Mouse (Mus musculus): Measurements from ENCODE around the gene Lpp.

Gene Lpp

DNA sequence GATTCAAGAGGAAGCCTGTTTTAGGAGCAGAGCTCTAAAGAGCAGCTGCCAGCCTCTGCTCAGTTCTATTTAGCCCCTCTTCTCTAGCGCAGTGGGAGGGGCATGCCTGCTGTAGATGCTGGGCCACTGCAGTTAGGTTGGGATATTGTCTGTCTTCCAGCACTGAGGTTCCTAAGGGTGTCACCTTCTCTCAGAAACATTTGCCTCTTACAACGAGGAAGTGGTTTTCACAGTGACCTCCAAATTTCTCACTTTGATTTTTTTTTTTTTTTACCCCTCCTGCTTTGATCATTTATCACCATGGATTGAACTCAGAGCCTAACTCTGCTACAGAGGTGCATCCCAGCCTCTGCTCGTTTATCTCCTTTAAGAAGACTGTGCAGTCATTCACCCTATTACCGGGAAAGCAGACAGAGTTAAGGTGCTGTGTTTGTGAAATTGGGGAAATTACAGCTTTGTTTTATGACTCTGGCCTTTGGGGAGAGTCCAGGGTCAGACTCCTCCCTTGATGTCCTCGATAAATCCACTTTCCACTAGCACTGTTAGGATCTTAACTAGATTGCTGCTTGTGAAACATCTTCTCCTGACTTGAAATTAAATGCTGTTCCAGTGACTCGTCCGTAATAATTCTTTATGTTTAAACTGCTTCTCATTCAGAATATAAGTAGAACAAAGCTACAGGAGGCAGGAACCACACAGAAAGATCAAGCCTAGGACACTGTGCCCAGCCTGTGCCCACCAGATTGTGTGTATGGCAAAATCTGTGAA is 111.7 kb downstream of the Lpp start:
- no peak for DNase-seq

DNA sequence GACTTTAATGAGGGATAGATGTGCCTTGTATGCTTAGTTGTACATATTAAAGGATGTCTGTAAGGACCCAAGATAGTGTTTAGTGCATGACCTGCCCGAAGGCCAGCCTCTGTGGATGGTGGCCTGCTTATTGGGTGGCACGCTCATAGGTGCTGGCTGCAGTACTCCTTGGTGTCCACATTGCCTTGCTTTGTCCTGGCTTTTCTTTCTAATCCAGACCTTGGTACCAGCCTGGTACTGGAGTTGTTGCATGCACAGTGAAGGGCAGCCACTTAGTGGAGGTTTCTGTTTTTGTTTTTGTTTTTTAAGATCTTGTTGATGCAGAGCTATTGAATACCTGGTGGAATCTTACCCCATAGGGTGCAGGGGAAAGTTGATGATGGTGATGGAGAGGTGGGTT is 112.9 kb downstream of the Lpp start:
- no peak for DNase-seq

DNA sequence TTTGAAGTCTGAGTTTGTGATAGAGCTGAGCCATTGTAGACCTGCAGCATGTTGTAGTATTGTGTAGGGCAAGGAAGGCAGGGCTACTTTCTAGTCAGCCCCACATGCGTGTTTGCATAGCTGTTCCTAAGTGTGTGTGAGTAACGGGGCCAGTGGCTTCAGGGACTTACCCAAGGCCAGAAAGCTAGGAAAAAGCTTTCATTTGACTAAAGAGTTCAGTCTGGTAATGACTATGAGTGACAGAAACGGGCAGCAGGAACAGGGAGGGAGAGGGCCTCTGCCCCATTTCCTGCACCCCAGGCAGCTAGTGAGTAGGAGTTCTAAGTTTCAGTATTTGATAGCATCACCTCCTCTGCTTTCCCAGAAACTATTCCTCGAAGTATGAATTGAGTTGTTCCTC is 113.4 kb downstream of the Lpp start:
- no peak for DNase-seq

DNA sequence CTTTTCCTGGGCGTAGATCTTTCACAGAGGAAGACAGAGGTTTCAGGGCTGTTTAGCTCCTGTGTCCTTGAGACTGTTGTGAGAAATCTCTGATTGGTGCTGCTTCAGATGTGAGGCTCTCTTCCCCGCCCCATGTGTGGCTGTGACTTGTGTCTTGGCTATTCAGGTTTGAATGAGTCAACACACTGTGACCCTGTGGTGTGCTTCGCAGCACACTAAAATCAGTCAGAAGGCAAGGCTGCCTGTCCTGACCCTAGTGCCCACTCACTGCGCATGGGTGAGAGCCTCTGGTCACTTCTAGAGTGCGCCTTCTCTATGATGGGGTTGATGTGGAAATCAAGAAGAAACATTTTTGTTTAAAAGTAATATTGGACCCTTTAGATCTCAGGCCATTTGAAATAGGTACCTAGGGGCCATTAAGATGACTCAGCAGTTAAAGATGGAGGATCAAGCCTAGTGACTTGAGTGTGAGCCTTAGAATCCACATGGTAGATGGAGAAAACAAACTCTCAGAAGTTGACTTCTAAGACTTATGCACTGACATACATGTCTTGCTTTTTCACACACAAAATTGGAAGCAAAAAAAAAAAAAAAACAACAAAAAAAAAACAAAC is 114.7 kb downstream of the Lpp start:
- no peak for DNase-seq

DNA sequence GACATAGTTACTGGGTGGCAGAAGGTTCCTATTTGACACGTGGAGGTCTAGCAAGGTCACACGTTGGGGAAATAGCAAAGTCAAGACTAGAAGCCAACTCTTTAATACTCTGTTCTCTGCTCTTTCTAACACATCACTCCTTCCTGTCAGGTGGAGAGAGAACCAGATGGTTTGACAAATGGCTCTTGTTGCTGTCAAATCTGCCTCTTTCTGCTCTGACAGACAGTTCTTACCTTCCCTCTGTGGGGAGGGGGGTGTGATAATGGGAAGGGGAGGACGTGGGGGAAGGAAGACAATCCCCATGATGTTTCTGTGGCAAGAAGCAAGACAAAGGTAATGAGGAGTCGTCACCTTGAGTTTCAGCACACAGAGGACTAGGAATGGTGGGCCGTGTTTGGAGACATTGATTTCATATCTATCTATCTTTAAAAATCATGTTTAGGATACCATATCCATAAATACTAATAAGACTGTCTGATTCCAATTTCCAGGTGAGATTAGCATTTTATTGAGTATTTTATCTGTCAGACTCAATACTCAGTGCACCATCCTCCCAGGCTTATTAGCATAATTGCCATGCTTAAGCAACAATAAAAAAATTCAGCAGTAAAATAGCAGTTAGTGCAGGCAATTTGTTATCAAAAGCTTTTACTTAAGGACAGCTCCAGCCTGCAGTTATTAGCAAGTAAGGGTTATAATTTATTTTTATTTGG is 115.9 kb downstream of the Lpp start:
- no peak for DNase-seq

DNA sequence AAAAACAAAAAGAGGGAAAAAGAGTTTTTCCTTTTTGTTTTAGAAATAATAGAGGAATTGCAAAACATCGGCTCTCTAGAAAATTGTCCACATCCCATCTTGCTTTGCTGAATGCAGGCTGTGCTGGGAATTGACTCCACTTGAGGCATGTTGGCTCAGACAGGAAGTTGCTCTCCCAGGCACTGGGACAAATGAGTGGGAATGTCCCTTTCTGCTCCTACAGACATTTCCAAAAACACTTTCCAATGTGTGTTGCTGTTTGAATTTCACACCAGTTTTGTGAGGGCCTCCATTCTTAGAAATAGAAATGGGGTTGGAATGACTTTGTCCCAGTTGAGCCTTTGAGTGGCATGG is 116.5 kb downstream of the Lpp start:
- no peak for DNase-seq

DNA sequence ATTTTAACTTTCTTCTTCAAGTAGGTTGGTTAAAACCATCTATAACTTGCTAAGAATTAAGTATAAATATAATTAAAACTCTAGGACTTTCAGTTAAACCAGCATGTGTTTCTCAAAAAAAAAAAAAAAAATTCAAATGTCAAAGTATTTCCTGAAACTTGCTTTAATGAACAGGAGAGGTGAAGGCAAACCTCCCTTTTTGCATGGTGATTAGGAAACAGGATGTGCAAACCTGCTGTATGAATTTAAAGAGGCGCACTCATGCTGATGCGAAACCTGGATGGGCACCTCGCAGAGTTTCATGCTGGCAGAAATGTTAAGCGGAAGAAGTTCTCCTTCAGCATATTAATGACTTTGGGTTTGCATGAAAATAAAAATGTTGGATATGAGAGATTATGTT is 119.9 kb downstream of the Lpp start:
- no peak for DNase-seq

DNA sequence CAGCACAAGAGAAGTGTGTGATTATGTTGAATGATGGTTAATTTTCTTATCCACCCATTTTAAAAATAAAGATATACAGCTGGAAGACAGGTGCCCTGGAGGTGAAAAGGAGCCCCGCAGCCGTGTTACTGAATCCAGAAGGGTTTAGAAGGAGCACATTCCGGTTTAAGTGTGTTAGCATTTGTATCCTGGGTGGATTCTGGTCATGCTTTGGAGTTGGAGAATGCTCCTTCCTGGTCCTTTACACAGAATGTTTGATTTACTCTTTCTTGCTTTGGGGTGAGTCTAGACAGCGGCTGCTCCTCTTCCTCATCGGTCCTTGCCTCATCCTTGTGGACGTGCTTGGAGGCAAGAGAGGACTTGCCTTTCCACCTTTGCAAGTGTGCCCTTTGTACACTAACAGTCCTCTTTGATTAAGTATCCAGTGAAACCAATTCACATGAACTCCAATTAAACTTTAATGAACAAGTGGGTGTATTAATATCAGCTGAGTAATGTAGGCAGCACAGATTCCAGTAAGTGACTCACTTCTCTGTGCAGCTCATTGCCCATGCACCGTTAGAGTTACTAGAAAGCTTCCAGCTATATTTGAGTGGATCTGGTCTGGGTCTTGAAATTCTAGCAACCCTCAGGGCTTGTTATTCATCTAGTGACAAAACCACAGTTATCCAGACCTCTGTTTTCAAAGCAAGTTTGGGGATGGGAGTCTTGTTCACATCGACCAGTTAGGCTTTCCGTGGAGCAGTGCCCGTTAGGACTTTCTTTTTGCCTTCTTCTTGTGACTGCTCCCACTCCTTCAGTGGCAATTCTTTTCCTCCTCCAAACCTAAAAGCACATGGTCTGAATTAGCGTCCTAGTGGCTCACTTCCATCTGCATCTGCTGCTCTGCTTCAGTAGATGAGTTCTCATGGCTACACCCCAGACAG is 121.8 kb downstream of the Lpp start:
- DNase-seq, result no peak

DNA sequence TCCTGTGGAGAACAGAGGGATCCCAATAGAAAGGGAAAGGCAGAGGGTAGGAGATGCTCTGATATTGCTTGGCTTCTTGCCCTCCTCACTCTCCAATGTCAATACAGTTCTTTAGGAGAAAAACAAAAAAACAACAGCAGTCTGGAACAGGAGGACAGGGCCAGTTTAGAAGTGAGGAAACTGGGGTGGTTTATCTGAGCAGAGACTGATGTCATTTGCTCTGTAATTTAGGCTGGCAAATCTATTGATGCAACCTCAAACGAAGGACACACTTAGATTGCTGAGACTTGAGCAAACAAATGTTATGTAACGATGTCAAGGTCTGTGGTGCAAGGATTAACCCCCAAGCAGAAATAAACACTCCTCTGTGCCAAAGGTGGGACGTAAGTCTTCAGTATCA is 123.7 kb downstream of the Lpp start:
- DNase-seq, result peak in 1 of 2 experiments; percentile 26

DNA sequence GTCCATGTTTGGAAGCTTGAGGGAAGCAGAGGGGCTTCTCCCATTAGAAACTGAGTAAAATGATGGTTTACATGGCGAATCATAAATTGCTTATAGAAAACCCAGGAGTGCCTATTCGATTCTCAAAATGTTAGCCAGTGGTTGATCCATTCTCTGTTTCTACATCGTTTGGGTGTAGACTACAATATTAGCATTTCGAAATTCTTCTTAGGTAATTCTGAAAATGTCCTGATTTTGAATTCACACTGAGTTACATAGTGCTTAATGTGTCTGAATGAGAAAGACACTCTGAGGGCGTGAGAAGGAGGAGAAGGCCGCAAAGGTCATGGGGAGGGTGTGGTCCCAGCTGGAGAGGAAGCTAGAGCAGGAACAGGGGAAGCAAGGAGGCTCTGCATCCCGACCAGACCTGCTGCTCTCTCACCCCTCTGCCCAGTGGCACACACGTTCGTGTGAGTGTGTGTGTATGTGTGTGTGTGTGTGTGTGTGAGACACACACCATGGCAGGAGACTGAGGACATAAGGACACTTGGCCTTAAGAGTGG is 124.3 kb downstream of the Lpp start:
- DNase-seq, result no peak

DNA sequence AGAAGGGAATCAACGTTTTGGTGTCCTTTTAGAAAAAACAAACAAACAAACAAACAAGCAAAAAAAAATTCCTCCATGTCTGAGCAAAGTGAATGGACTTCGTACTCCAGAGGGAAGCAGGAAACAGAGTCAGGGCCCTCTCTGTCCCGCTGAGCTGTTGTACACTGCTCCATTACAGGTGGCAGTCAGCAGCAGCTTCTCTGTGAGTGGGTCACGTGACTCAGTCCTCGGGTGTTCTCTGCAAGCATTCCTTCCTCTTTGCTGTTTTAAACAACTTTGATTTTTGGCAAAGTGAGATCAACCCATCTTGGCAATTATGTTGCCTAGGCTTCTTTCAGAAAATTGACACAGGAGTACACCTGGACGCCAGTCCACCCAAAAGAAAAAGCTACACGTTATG is 125.5 kb downstream of the Lpp start:
- no peak for DNase-seq

DNA sequence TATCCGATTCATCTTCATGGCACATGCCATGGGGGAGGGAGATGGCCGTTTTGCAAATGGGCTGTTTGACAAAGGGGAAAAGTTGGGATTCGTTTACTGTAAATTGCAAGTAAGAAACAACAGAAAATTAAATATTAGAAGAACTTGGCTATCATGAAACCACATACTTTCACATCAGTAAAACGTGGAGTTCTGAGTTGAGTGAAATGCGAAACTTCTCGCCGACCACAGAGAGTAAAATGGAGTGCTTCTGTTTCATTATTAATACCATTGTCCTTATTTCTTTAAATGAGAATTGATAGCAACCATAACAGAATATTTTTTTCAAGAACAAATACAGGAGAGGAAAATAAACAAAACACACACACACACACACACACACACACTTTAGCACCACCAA is 133.9 kb downstream of the Lpp start:
- no peak for DNase-seq

DNA sequence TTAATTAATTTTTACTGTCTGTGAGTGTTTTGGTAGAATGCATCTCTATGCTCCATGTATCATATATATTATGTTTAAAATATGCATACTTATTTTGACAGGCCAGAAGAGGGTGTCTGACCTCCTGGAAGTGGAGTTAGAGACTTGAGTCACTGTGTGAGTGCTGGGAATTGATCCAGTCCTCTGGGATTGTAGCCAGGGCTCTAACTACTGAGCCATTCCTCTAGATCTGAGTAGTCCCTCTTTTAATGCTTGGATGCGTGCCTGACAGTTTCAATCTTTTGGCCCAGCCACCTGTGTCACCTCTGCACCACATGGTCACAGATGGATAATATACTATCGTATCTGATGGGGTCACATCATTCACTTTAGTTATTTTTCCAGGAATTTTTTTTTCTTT is 138.4 kb downstream of the Lpp start:
- DNase-seq, result no peak

DNA sequence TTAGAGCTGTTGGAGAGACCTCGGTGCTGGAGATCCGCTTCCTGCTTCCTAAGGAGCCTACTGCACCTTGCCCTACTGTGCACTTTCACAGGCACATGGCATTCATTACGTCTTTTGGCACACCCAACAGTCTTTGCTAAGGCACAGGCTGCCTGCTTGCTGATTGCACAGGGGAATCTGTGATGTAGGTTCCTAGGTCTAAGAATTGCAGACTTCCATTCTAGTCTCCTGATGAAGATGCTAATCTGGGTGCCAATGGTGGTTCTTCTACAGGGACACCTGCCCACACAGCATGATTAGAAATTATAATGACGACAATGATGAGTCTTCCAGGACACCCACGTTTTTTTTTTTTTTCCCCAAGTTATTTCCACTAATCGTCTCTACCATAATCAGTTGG is 141.9 kb downstream of the Lpp start:
- DNase-seq, result no peak

DNA sequence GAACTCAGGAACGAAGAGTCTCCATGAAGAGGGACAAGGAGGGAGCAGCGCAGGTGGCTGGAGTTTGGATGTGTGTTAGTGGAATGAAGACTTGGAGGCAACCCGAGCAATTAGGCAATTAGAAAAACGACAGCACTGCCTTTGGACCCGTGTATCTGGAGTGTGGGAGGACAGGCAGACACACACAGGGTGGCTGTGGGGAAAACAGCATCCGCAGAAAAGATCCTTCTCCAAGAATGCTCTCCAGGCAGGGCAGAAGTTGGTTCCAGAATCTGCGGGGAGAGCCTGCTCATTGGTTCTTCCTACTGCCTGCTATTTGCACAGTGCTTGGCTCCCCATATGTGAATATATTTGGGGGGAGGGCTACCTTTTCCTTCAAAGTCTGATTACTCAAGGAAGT is 143.0 kb downstream of the Lpp start:
- DNase-seq, result no peak

DNA sequence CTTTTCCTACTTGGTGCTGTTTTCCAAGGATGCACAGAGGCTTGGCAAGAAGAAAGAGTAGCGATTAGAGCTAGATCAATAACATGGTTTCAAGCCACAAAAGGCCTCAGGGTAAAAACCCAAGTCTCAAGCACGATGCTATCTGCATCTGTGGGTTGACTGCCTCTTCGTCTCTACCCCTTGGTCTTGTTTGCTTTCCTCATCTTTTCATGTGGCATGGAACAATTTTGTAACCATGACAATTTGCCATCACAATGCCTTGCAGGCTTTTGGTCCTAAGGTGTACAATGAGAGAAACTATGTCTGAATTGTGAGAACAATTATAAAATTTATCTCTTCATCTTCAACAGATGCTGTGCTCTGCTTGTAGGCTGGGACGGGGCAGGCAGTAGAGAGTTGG is 145.7 kb downstream of the Lpp start:
- DNase-seq, result no peak

DNA sequence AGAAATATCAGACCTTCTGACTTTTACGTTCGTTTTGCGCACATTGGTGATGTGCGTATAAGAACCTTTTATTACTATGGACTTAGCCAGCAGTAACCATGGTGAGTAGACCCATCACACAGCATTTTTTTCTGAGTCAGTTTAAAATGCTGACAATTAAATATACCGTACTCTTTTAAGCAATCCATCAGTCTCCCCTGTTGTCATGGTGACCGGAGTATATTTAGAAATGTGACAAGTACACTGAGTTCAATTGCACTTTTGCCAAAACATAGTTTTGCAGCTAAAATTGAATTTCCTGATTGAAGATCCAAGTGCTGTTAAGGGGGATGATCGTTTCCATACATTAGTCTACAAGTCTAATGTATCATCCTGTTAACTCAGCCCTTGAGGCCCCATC is 149.6 kb downstream of the Lpp start:
- DNase-seq, result no peak

DNA sequence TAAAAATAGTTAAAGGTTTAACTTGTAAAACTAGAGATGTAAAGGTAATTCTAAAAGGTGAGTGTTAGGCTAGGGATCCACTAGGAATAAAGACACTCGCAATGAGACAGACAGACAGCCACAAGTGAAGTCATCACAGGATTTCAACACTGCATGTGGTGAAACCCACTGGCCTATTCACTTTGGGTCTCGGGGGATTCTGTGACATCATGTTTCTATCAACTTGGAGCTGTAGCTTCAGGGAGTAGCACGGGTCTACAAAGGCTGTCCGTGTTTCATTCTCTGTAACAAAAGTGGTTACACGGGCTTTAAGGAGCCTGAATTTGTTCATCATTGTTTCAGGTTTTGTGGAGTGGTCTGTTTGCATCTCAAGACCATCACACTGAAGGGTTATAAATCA is 152.1 kb downstream of the Lpp start:
- no peak for DNase-seq

DNA sequence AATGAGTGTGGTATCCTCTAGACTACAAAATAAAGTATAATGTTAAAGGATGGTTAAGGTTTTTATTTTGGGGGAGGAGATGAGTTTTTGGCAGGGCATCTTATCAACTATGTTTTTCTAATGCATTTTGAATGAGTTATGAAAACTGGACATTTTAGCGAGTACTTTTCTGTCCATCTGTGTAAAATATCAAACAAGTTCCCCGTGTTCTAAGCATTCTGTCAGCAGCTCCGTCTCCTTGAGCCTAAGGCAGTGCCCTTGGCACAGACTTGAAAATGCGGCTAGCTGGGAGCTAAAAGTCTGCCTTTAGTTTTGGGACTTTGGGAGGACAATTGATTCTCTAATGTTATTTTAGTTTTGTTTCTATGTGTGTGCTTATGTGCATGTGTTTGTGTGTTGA is 165.2 kb downstream of the Lpp start:
- DNase-seq, result no peak

DNA sequence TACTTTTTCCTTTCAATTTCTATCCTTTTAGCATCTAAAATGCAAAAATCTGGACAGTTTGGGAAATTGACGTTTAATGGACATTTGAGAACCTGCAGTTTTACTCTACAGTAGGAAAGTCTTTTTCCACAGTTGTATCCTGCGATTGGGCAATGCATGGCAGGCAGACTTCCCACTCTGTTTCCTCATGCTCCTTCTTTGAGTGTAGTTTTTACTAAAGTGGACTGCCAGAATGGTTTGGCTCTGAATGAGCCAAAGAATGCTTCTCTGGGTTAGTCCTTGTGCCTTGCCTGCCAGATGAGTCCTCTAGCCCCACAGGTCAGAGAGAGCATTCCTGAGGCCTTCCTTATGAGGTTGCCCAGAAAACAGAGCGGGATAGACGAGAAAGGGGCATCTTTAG is 166.5 kb downstream of the Lpp start:
- no peak for DNase-seq

DNA sequence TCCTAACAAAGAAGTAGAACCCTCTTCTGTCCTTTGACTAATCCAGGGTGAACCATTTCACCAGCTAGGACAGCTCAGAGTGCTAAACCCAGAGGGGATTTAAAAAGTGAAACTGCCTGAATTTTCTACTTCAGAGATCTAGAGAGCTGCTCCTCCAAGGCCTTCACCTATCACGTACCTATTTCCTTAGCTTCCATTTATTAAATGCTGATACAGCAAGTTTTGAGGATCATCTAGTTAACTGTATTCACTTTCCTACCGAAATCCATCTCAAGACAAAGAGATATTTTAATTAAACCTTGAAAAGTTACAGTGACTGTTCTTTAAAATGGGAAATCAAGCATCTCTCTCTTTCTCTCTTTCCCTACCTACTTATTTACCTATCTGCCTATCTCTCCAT is 167.7 kb downstream of the Lpp start:
- no peak for DNase-seq

DNA sequence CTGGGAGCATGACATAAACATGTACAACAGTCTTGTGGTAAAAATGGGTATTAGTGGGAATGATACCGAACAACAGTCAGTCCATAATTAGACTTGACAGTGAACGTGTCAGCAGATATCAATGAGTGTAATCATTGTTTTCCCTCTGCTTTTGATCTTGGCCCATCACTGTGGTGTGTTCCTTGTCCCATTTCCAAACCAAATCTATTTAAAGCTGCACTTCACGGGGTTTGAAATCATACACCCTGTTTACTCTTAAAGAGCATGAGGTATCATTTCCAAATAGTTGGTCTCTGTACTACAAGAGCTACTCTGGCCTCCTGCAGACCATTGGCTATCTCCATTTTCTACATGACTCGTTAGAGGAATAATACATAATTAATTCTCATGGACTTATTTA is 168.3 kb downstream of the Lpp start:
- DNase-seq, result no peak

DNA sequence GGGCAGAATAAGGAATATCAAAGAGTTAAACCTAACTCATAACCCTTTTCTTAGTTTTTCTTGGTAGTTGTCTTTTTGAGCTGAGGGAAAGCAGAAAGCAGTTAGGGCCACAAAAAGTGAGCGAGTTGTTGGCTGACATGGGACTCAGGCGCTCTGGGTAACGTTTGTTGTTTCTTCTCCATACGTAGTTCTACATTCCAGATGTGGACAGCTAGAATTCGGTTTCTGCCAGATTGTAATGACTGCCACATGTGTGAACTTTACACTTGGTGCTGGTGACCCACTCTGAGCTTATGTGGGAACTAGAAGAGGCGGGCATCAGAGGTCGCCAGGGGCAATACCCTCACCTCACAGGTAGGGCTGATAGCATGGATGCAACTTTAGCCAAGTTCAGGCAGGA is 172.0 kb downstream of the Lpp start:
- no peak for DNase-seq
